Mouse (Mus musculus) hindbrain, postnatal 0 days (tissue): ENCODE results near the gene Alk. TPM values are rescaled to one million over a fixed set of nuclear protein-coding genes. Genes with fewer than 3 reads are reported as not detected.

Experiments used
- ATAC-seq: fragments of 200-750 bp; cut with Nextera tagmentation; 2 replicates; pipeline ENCODE4 v1.8.0; 2017; ENCODE audit warnings: mild to moderate bottlenecking, moderate TSS enrichment, moderate library complexity
- DNase-seq: peaks from one replicate; pipeline ENCODE4 v3.0.0-alpha.2; 2015; ENCODE audit warnings: low spot score
- H3K27ac ChIP-seq: fragments of 300-500 bp; sonication (generic); 2 replicates; pipeline ENCODE4 v1.5.1; 2014; ENCODE audit warnings: mild to moderate bottlenecking
- H3K27me3 ChIP-seq: fragments of 300-500 bp; sonication (generic); 2 replicates; pipeline ENCODE4 v1.6.1; 2014; ENCODE audit warnings: low read length, mixed read lengths; ENCODE audit not compliant: insufficient read depth
- H3K36me3 ChIP-seq: fragments of 300-500 bp; sonication (generic); 2 replicates; pipeline ENCODE4 v1.6.1; 2014; ENCODE audit warnings: low read length, mixed read lengths; ENCODE audit not compliant: insufficient read depth
- H3K4me1 ChIP-seq: fragments of 300-500 bp; sonication (generic); 2 replicates; pipeline ENCODE4 v1.6.1; 2014; ENCODE audit warnings: antibody characterized with exemption, low read length, mixed read lengths; ENCODE audit not compliant: insufficient read depth
- H3K4me2 ChIP-seq: fragments of 300-500 bp; sonication (generic); 2 replicates; pipeline ENCODE4 v1.6.1; 2014; ENCODE audit warnings: low read depth, mild to moderate bottlenecking, low read length, moderate library complexity, mixed read lengths
- H3K4me3 ChIP-seq: fragments of 300-500 bp; sonication (generic); 2 replicates; pipeline ENCODE4 v1.5.1; 2014; ENCODE audit warnings: low read length
- H3K9ac ChIP-seq: fragments of 300-500 bp; sonication (generic); replicated peaks from 2 replicates; pipeline ENCODE4 v1.6.1; 2014; ENCODE audit warnings: mild to moderate bottlenecking, low read length, moderate library complexity, mixed read lengths
- H3K9me3 ChIP-seq: fragments of 300-500 bp; sonication (generic); 2 replicates; pipeline ENCODE4 v1.6.1; 2016; ENCODE audit warnings: low read length, mixed read lengths
- CTCF ChIP-seq: IDR thresholded peaks from 2 replicates; pipeline ENCODE4 v1.5.1; 2016; ENCODE audit warnings: antibody characterized with exemption, control low read depth, low read depth
- WGBS: fragments of 180-500 bp; shearing (Covaris S2); extraction: QIAGEN DNeasy Blood & Tissue Kit; methylation state at CpG from one replicate; pipeline ENCODE4 v1.1.7; 2014; 5-methylcytosine and 5-hydroxymethylcytosine counted together
- polyA plus RNA-seq: library from polyadenylated mRNA; unstranded; fragments of >200 nt; fragmentation: Nextera tagmentation; extraction: Ambion mirVana; gene quantifications from 2 replicates; pipeline ENCODE4 v1.2.1, GENCODE M21; 2015
- total RNA-seq: library from RNA; depleted of rRNA; stranded (reverse); fragments of >200 nt; gene quantifications from 2 replicates; pipeline ENCODE4 v1.2.3, GENCODE M21; 2014

Gene Alk
- total and polyA plus RNA-seq, 2 experiments from 2014 or later, result 3.4 to 17.1 TPM

- Histone ChIP-seq H3K36me3 (no peaks in the 10 kb centered on the region), H3K27me3 (no peaks in the 10 kb centered on the region), H3K9me3 (no peaks in the 10 kb centered on the region), H3K4me1 (peaks cover 6% of the 10 kb centered on the region; the same call in 1 of the 2 replicates), H3K4me2 (no peak overlapping the region), H3K27ac (no peak overlapping the region), H3K9ac (no peak overlapping the region), H3K4me3 (no peak overlapping the region)
- DNase-seq (peak; percentile 65), ATAC-seq (peak; percentile 76)
- WGBS, result 21% methylated on average over 12 of the region's 12 CpGs
- no peak for TF ChIP-seq CTCF
Measured at GRCm38 (mm10) chr17:72076306-72076921, 528.0 kb downstream of the Alk start.

- Histone ChIP-seq H3K4me1 (peaks cover 6% of the 10 kb centered on the region; the same call in 1 of the 2 replicates), H3K27ac (no peak overlapping the region), H3K4me2 (no peak overlapping the region), H3K27me3 (no peaks in the 10 kb centered on the region), H3K9ac (no peak overlapping the region), H3K9me3 (no peaks in the 10 kb centered on the region), H3K36me3 (no peaks in the 10 kb centered on the region), H3K4me3 (no peak overlapping the region)
- ATAC-seq (no peak), DNase-seq (no peak)
- TF ChIP-seq CTCF, result no peak
- WGBS, result 82% methylated on average over 1 of the region's 1 CpGs
Measured at GRCm38 (mm10) chr17:72071871-72072270, 532.6 kb downstream of the Alk start.

- no peaks in the 10 kb centered on the region for H3K36me3 ChIP-seq
- H3K4me1 ChIP-seq, result no peaks in the 10 kb centered on the region
- no peak overlapping the region for H3K27ac ChIP-seq
- no peak overlapping the region for H3K4me3 ChIP-seq
- ATAC-seq, result no peak
- no peak overlapping the region for H3K4me2 ChIP-seq
- 83% methylated on average over 6 of the region's 6 CpGs for WGBS
- H3K9me3 ChIP-seq, result no peaks in the 10 kb centered on the region
- H3K9ac ChIP-seq, result no peak overlapping the region
- no peaks in the 10 kb centered on the region for H3K27me3 ChIP-seq
- TF ChIP-seq CTCF, result no peak
- DNase-seq, result no peak
Measured at GRCm38 (mm10) chr17:72068176-72068575, 536.3 kb downstream of the Alk start.

- WGBS, result 91% methylated on average over 3 of the region's 3 CpGs
- H3K27me3 ChIP-seq, result no peaks in the 10 kb centered on the region
- H3K36me3 ChIP-seq, result no peaks in the 10 kb centered on the region
- no peak overlapping the region for H3K4me3 ChIP-seq
- no peak for TF ChIP-seq CTCF
- H3K4me2 ChIP-seq, result no peak overlapping the region
- DNase-seq (no peak), ATAC-seq (no peak)
- no peaks in the 10 kb centered on the region for H3K4me1 ChIP-seq
- H3K9ac ChIP-seq, result no peak overlapping the region
- H3K9me3 ChIP-seq, result no peaks in the 10 kb centered on the region
- H3K27ac ChIP-seq, result no peak overlapping the region
Measured at GRCm38 (mm10) chr17:72062978-72063377, 541.4 kb downstream of the Alk start.

- Histone ChIP-seq H3K9me3 (no peaks in the 10 kb centered on the region), H3K4me1 (no peaks in the 10 kb centered on the region), H3K27ac (no peak overlapping the region), H3K27me3 (no peaks in the 10 kb centered on the region), H3K4me2 (no peak overlapping the region), H3K9ac (no peak overlapping the region), H3K36me3 (no peaks in the 10 kb centered on the region), H3K4me3 (no peak overlapping the region)
- ATAC-seq, result no peak
- WGBS, result 83% methylated on average over 7 of the region's 7 CpGs
- no peak for TF ChIP-seq CTCF
- DNase-seq, result no peak
Measured at GRCm38 (mm10) chr17:72059312-72059711, 545.1 kb downstream of the Alk start.

- no peak for DNase-seq
- H3K4me3 ChIP-seq, result no peak overlapping the region
- H3K9me3 ChIP-seq, result no peaks in the 10 kb centered on the region
- H3K27ac ChIP-seq, result no peak overlapping the region
- H3K4me2 ChIP-seq, result no peak overlapping the region
- H3K27me3 ChIP-seq, result no peaks in the 10 kb centered on the region
- WGBS, result 82% methylated on average over 2 of the region's 2 CpGs
- no peak for ATAC-seq
- TF ChIP-seq CTCF, result no peak
- no peaks in the 10 kb centered on the region for H3K36me3 ChIP-seq
- no peak overlapping the region for H3K9ac ChIP-seq
- H3K4me1 ChIP-seq, result peaks cover 8% of the 10 kb centered on the region
Measured at GRCm38 (mm10) chr17:72045671-72046070, 558.8 kb downstream of the Alk start.

- Histone ChIP-seq H3K4me3 (no peak overlapping the region), H3K4me2 (peak overlapping the region; percentile 28; the same call in 1 of the 2 replicates), H3K27me3 (no peaks in the 10 kb centered on the region), H3K9ac (no peak overlapping the region), H3K9me3 (no peaks in the 10 kb centered on the region), H3K4me1 (peaks cover 13% of the 10 kb centered on the region), H3K27ac (peak overlapping the region; percentile 71), H3K36me3 (no peaks in the 10 kb centered on the region)
- TF ChIP-seq CTCF, result no peak
- ATAC-seq, result no peak
- no peak for DNase-seq
- 42% methylated on average over 11 of the region's 11 CpGs for WGBS
Measured at GRCm38 (mm10) chr17:72043667-72044390, 560.6 kb downstream of the Alk start.
